Mouse (Mus musculus) embryonic fibroblast, embryonic 13.5 days (primary cell): Measurements from ENCODE around the gene Lmbr1l. TPM values are rescaled to one million over a fixed set of nuclear protein-coding genes. Genes with fewer than 3 reads are reported as not detected.
A peak's percentile ranks its signal among the peaks of the same experiment; 100 is the strongest.

Experiments
- H3K27ac ChIP-seq: 2 replicates; pipeline ENCODE4 v1.5.1; 2012; ENCODE audit warnings: low read length, control low read depth, inconsistent platforms; ENCODE audit not compliant: insufficient read depth
- H3K4me1 ChIP-seq: 2 replicates; pipeline ENCODE4 v1.6.1; 2011; ENCODE audit warnings: low read length; ENCODE audit not compliant: control insufficient read depth, insufficient read depth
- H3K4me3 ChIP-seq: 2 replicates; pipeline ENCODE4 v1.5.1; 2011; ENCODE audit warnings: mild to moderate bottlenecking, control low read depth, low read length; ENCODE audit not compliant: insufficient read depth
- CTCF ChIP-seq: IDR thresholded peaks from 2 replicates; pipeline ENCODE4 v1.5.1; 2011; ENCODE audit warnings: mild to moderate bottlenecking, control low read depth, low read length, moderate library complexity, borderline replicate concordance; ENCODE audit not compliant: insufficient read depth
- POLR2A ChIP-seq: IDR thresholded peaks from 2 replicates; pipeline ENCODE4 v1.6.1; 2011; ENCODE audit warnings: low read depth, mild to moderate bottlenecking, control low read depth, low read length, moderate library complexity
- polyA plus RNA-seq: library from polyadenylated mRNA; stranded (reverse); fragments of >200 nt; gene quantifications from 2 replicates; pipeline ENCODE4 v1.2.4, GENCODE M21; 2011; ENCODE audit warnings: low read depth; ENCODE audit not compliant: missing spikeins, insufficient read length

Lmbr1l gene
- polyA plus RNA-seq, 1 experiment, result 14.7 TPM

DNA sequence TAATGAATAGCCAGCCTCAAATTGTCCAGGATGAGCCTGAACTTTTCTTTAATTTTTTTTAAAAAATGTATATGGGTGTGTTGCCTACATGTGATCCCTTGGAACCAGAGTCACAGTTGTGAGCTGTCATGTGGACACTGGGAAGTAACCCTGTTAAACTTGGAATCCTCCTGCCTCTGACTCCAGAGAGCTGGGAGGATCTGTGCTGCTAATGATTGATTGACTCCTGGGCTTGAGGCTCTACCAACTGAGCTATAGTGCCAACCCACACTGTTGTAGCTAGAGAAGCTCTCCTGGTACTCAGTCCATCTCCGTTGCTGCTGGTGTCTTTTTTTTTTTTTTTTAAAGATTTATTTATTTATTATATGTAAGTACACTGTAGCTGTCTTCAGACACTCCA, 33.9 kb downstream of the Lmbr1l start:
- TF ChIP-seq CTCF, result no peak
- H3K4me3 ChIP-seq, result no peak overlapping the region
- no peaks in the 10 kb centered on the region for H3K4me1 ChIP-seq
- H3K27ac ChIP-seq, result no peak overlapping the region

DNA sequence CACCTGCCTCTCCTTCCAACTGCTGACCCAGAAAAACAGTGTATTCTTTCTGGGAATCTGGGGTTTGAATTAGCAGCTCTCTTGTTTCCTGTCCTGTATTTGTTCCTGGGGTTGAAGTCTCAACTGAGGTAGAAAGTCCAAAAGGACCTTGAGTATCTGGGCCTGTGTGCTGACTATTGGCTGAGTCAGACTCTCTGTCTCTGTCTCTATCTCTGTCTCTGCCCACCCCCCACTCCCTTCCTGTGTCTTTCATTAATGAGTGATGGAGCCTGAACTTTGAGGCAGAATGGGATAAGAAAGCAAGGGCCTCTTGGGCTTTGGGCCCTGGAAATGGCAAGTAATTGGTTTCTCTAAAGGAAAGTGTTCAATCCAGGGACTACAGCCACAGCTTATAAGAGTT, 34.4 kb downstream of the Lmbr1l start:
- Histone ChIP-seq H3K4me3 (no peak overlapping the region), H3K4me1 (no peaks in the 10 kb centered on the region), H3K27ac (no peak overlapping the region)
- TF ChIP-seq CTCF (no peak), POLR2A (no peak)

DNA sequence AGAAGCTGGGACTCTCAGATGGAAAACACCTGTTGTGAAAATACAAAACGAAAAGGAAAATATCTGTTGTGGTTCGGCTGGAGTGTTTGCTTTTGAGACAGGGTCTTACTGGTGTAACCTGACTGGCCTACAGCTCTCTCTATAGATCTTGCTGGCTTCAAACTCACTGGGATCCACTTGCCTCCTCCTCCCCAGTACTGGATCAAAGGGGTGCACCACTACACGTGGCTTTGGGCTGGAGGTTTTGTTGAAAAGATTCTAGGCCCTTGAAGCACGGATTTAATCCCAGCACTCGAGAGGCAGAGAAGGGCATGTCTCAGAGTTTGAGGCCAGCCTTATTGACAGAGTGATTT, 36.4 kb downstream of the Lmbr1l start:
- Histone ChIP-seq H3K27ac (no peak overlapping the region), H3K4me3 (peak overlapping the region; percentile 14; the same call in 1 of the 2 replicates), H3K4me1 (no peaks in the 10 kb centered on the region)
- TF ChIP-seq POLR2A (no peak), CTCF (no peak)

DNA sequence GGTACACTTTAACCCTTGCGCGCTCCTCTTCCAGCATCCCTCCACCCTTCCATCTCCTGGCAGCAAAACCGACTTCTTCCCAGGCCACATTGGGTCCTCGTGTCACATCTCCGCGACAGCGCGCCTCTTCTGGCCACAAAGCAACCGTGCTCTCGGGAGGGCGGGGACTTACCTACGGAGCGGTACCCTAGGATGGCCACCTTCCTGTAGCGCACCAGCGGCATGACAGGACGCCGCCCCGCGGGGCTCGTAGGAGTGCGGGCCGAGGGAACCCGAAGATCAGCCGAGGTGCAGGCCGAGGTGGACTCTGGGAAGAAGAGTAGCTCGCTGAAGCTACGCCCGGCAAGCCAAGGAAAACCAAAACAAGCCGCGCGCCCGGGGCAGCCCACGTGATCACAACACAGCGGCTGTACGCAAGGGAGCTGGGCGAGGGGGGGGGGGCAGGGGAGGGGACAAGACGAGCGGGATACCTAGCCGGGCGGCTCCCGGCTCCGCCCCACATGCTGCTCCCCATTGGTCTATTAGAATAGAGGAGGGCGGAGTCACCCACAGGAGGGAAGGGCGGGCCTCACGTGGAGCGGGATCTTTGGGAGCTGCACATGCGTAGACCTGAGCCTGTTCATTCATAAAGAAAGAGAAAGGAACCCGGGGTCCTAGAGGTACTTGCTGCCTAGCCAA, 36.9 kb downstream of the Lmbr1l start:
- H3K4me1 ChIP-seq, result no peaks in the 10 kb centered on the region
- TF ChIP-seq POLR2A (peak; percentile 48), CTCF (no peak)
- H3K27ac ChIP-seq, result no peak overlapping the region

DNA sequence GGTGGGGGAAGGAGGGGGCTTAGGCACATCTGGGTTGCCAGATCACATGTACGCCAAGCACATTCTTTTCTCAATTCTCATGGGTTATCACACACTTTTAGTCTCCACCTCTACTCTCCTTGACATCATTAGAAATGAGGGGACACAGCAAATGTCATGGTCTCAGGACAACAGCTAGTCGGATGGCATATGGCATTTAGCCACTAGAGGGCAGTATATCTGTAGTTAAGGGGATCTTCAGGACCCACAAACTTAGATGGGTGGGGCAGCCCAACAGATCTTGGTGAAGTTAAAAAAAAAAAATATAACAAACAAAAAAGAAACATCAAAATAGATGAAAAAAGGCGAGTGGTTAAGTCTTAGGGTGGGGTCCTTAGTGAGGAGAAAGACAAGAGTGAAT, 40.7 kb downstream of the Lmbr1l start:
- Histone ChIP-seq H3K4me1 (no peaks in the 10 kb centered on the region), H3K27ac (no peak overlapping the region), H3K4me3 (no peak overlapping the region)
- TF ChIP-seq POLR2A (no peak), CTCF (no peak)

More for the DNA sequence above, 36.9 kb downstream of the Lmbr1l start:
- H3K4me3 ChIP-seq, result peak overlapping the region; percentile 72

DNA sequence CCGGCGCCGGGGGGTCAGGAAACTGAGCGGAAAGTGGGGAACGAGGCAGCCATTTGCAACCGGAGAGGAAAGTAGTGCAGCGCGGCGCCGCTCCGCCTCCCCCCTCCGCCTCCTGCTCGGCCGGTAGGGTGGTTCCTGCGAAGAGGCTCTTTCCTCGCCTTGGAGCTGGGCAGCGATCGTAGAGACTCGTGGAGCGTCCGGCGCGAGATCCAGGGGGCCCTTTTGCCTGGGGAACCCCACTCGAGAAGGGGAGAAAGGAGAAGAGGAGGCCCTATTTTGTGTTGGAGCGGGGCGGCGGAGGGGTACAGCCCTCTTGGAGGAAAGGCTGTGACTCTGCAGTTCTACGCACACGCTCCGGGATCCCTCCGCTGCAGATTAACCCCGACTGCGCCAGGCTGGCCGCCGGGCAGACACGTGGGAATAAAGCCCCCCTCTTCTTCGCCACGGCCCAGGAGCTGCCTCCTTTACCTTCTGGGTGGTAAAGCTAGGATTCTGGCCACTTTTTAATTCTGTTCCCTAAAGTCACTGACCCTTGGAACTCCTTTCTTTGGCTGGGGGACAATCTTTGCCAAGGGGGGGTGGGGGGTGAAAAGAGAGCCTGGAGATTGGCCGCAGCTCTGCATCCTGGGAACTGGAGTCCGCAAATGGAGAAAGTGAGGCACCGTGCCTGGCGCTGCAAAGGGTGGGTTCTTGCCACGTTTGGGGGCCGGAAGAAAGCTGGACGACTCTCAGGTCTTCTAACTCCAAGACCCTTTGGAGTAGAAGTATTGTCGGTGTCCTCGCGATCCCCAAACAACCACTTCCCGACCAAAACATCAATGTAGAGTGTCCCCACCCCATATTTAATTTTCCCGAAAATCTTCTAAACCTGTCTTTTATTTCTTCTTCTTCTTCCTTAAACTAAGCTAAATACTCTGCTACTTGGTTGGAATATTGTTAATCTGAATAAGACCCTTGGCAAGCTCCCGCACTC, 45.8 kb downstream of the Lmbr1l start:
- peak overlapping the region; percentile 84 for H3K4me3 ChIP-seq

DNA sequence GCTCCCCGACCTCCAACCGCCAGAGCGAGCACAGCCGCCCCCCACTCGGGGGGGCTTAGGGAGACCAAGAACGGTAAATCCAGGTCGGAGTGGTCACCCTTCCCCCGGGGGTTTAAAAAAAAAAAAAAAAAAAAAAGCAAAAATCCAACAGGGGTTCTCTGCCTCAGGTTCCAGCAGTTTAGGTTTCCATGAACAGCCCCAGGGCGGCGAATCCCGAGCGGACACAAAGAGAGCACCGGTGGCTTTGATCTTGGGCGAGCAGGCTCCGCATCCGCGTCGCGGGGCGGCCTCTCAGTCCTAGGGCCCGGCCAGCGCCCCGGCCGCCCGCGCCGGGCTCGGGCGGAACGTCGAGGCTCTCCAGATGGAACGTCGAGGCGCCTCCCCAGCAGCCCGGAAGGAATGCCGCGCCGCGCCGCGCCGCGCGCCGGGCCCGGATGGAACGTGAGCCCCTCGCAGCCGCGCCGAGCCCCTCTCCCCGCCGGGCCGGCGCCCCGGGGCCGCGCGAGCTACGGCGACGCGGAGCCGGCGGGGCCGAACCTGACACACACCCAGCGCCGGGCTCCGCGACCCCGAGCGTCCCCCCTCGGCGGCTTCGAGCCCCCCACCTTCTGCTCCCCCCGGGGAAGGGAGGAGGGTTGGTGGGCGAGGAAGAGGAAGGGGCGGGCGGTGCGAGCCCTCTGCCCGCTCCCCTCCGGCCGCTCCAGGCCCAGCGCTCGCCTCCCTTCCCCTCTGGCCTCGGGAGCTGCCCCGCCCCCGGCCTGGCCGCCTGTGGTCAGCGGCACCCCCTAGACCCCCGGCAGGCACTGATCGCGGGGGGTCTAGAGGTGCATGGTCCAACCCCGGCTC, 46.7 kb downstream of the Lmbr1l start, which contains the start of gene Kmt2d:
TSS of gene Kmt2d (minus strand) at position 135 of the 846 bp plus-strand sequence.
- no peak for TF ChIP-seq CTCF
- TF ChIP-seq POLR2A, result no peak
- Histone ChIP-seq H3K4me1 (peaks cover 6% of the 10 kb centered on the region; the same call in 1 of the 2 replicates), H3K27ac (peak within 1 kb of the TSS; percentile 84), H3K4me3 (peak within 1 kb of the TSS; percentile 84)

More for the DNA sequence above, 45.8 kb downstream of the Lmbr1l start:
- Histone ChIP-seq H3K4me1 (peaks cover 6% of the 10 kb centered on the region; the same call in 1 of the 2 replicates), H3K27ac (peak overlapping the region; percentile 84)
- TF ChIP-seq POLR2A (peak; percentile 70), CTCF (no peak)

DNA sequence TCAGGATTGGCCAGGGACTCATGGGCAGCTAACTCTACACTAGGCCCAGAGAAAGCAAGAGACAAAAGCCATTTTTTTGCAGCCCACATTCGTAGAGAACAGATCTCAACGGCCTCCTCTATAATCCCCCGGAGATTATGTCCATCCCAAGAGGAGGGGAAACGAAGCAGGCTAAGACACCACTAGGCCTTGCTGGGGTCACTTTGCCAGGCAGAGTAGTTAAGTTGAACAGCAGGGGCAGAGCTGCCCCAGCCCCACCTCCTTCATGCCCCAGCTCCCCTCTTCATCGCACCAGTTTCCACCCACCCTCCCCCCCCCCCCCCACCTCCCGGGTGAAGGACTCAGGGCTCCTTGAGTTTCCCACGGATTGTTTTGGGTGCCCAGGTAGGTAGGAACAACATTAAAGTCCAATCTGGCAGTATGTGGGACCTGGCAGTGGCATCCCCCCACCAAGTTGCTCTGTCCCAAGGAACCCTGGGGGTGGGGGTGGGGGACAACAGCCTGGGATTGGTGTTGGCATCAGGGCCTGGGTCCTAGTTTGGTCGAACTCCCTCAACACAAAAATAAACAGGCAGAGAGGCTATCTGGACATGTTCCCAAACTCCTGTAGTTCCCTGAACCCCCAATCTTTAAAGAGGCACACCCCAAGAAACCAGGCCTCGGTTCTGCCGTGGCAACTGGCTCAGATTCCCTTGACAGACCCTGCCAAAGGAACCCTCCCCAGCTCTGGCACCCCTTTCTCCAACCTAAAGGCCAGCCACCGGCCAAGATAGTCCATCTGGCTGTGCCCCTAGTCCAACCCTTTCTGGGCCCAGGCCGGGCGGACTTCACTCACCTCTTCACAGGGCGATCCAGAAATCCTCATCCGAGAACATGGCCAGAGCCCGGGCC, 47.6 kb downstream of the Lmbr1l start:
- H3K4me3 ChIP-seq, result peak overlapping the region; percentile 84
- peaks cover 6% of the 10 kb centered on the region; the same call in 1 of the 2 replicates for H3K4me1 ChIP-seq
- TF ChIP-seq POLR2A (no peak; the same call in 1 of the 2 replicates), CTCF (no peak)
- peak overlapping the region; percentile 23; the same call in 1 of the 2 replicates for H3K27ac ChIP-seq
